Mouse (Mus musculus) left cerebral cortex, adult 18-20 months (tissue): ENCODE results near the gene Ctsz. TPM values are rescaled to one million over a fixed set of nuclear protein-coding genes. Genes with fewer than 3 reads are reported as not detected.

ENCODE experiments used
- DNase-seq, 2 experiments: peaks; one replicate each; pipeline ENCODE4 v3.0.0; 2021 to 2022; ENCODE audit warnings: low spot score in 2 of 2, mixed read lengths in 1 of 2
- long read RNA-seq, 2 experiments: library from polyadenylated mRNA; stranded (forward); transcript quantifications; one replicate each; pipeline ENCODE4 v2.0.0; 2021
- total RNA-seq, 2 experiments: library from RNA; stranded (reverse); gene quantifications; 2 replicates each; pipeline ENCODE4 v1.2.3; 2021

Ctsz gene
- total RNA-seq = 10 to 100 TPM; 39.6 to 45.7 TPM
- long read RNA-seq, experiment 1, transcript Ctsz-201 (6 exons, 1,441 nt) = major isoform, 63 of 64 reads
- long read RNA-seq, experiment 1, partial matches to known transcripts = 1 of 64 reads
- long read RNA-seq, experiment 1, other reads (novel, unspliced or antisense) = 0 of 64 reads
- long read RNA-seq, experiment 2, transcript Ctsz-201 (6 exons, 1,441 nt) = major isoform, 58 of 61 reads
- long read RNA-seq, experiment 2, partial matches to known transcripts = 2 of 61 reads
- long read RNA-seq, experiment 2, other reads (novel, unspliced or antisense) = 1 of 61 reads

GRCm38 (mm10) chr2:174438737-174439449 is at the start of gene Ctsz:
Ctsz (minus strand) TSS chr2:174439039.
- DNase-seq = peak; percentile 37 to 38

DNA sequence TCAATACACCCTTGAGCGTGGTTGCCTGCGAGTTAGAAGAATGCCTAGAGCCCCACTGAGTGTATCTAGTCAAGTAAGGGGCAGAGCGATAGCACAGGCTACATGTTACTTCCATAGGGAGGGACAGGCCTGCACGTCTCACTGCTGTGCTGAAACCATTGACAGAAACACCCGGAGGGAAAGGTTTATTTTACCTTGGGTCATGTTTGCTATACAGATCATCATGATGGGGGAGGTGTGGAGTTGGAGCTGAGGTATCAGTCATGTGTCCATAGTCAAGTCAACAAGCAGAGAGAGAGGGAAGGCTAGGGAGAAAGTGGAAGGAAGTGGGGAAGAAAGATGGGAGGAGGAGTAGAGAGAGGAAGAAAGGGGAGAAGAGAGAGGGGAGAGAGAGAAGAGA is 48.2 kb upstream of the Ctsz start:
- DNase-seq = no peak

- DNase-seq = no peak
These were observed 39.9 kb upstream of the Ctsz start for GRCm38 (mm10) chr2:174478746-174479145.

GRCm38 (mm10) chr2:174477543-174478319 is 38.9 kb upstream of the Ctsz start:
- DNase-seq = no peak

- DNase-seq = no peak
These were observed 34.7 kb upstream of the Ctsz start for GRCm38 (mm10) chr2:174473550-174473927.

GRCm38 (mm10) chr2:174472818-174473549 is 34.1 kb upstream of the Ctsz start, which contains the start of gene Prelid3b:
Prelid3b (minus strand) TSS chr2:174473081.
- DNase-seq = peak; percentile 99 to 100

DNA sequence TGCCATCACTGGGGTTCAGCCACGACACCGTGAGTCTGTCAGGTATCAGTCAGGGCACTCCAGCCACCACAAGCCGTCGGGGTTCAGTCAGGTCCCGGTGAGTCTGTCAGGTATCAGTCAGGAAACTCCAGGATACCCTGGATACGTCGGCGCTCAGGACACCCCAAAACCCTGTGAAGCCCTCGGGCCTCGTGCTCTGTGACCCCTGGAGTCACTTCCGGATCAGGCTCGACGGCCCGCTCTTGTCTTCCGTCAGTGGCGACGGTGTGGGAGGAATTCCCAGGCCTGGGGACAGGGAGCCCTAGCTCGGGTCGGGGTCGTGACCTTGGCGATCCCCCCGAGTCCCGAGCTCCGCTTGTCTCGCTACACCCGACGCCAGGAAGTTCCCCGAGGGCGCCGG is 33.6 kb upstream of the Ctsz start:
- DNase-seq = no peak

GRCm38 (mm10) chr2:174470786-174471405 is 32.1 kb upstream of the Ctsz start:
- no peak for DNase-seq

GRCm38 (mm10) chr2:174470333-174470732 is 31.5 kb upstream of the Ctsz start:
- no peak for DNase-seq

GRCm38 (mm10) chr2:174463789-174464523 is 25.1 kb upstream of the Ctsz start, which contains the start of gene Atp5e:
Atp5e (minus strand) TSS chr2:174464105.
- peak; percentile 96 to 97 for DNase-seq

DNA sequence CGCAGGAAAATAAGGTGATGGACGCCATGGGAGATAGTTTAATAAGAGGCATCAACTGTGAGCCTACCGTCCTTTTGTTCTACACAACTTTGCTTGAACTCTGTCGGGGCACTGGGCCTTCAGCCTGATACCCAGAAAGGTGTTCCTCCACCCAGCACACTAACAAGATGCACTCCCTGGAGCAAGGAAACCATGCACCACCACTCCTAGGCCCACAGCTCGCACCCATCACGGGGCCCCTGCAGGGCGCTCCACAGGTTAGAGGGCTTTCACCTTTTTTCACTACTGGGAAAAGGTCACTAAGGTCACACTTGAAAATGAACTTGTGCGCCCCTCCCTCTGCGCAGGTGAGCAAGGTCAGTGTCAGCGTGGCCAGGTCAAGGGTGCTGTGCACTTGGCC is 24.5 kb upstream of the Ctsz start:
- peak in 1 of 2 experiments; percentile 6 for DNase-seq

- DNase-seq = no peak
These were observed 20.5 kb upstream of the Ctsz start for GRCm38 (mm10) chr2:174459365-174459764.

DNA sequence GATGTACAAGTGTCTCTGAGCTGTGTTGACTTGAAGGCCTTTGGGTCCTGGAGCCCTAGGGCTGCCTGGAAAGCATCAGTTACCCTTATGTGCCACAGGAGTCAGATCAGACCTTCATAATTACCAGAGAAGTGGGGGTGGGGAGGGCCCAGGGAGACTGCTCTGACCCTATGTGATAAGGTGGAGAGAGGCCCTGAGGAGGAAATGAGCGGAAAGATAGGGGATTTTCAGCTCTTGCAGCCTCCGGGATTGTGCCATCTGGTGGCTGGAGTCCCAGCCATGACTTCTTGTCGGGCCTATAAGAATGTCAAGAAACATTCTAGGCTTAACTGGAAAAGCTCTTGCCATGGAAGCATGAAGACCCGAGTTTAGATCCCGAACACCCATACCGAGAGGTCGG is 14.8 kb upstream of the Ctsz start:
- no peak for DNase-seq

DNA sequence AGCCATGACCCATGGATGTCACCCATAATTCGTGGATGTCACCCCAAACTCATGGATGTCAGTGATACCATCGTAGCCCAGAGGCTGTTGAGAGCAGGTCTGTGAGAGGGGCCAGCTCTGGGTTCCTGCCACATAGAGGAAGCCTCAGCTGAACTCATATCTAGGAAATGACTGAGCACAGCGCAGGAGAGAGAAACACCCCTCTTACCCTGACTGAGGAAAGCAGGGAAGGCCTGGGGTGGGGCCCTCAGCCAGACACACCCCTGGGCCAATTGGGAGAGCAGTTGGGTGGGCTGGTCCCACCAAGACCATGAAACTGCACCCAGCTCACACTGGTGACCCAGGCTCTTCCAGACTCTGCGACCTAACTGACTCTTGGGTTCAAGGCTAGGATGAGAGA is 11.5 kb upstream of the Ctsz start, which contains the start of gene Tubb1:
Tubb1 (plus strand) TSS at position 343 of the 400 bp plus-strand sequence.
- no peak for DNase-seq

DNA sequence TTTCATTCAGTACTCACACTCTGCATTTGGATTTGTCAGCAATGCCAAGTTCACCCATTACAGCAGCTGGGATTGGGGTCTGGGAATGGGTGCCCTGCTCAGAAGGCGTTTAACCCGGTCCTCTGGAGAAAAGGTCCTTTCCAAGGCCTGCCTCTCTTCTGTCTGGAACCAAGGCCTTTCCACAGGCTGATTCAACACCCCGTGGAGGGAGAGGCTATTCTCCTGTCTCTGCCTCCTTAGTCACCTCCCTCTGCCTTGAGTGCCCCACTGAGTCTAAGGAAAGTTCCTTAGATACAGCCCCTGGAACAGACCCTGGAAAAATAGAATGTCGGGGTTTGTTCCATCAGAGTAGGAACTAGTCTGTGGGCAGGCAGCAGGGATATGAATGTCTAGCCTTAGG is 9.6 kb upstream of the Ctsz start:
- DNase-seq = no peak

GRCm38 (mm10) chr2:174446905-174447304 is 8.1 kb upstream of the Ctsz start:
- no peak for DNase-seq

DNA sequence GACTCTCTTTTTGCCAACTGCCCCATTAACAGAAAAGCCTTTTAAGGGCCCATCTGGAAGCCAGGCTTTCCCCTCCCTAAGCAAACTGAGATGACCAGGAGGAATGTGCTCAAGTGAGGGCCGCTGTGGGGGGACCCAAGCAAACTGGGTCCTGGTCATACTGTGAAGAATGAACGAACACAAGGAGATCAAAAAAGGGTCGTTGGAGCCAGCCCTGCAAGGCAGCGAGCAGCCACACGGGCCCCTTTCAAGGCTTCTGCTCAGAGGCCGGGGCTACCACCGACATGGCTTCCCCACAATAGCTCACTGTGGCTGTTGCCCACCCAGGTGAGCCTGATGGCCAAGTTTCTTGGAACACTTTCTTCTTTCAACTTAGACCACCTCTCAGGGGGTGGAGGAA is 7.7 kb upstream of the Ctsz start:
- no peak for DNase-seq

- no peak for DNase-seq
These were observed 6.2 kb upstream of the Ctsz start for GRCm38 (mm10) chr2:174445018-174445417.

GRCm38 (mm10) chr2:174444359-174444758 is 5.5 kb upstream of the Ctsz start:
- DNase-seq = no peak

DNA sequence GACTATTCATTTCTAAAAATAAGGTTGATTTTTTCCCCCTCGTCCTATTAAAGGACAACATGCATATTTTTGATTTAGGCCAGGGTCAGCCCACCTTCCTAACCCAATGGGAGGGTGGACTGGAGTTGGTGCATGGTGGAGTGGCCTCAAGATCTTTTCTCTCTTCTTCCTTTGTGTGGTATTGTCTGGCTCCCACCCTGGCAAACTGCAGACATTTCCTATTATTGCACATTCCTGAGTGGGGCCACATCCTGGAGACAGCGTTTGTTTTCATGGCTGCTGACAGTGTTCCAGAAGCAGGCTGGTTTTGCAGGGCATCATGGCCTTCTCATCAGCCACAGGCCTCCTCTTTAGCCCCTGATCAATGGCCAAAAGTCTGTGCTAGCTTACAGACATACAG is 4.2 kb upstream of the Ctsz start:
- DNase-seq = no peak
